Mouse (Mus musculus) c-Kit-positive CD71-positive TER-119-positive erythroid progenitor cells, embryonic 14.5 days (primary cell): ENCODE results near the gene Cd3e.
"Not testable (repeated sequence)": the region's sequence is repeated elsewhere in the genome, so short reads cannot be mapped to it uniquely, and the experiment has no call there.

Source experiments
- DNase-seq: peaks from one replicate; pipeline ENCODE4 v3.0.0-alpha.2; 2013; ENCODE audit warnings: low spot score

The Cd3e gene

GRCm38 (mm10) chr9:45009180-45010078 is at the start of gene Cd3e:
TSS of gene Cd3e (minus strand) at chr9:45009627.
- DNase-seq: no peak

GRCm38 (mm10) chr9:45058304-45058940 is 49.0 kb upstream of the Cd3e start:
- DNase-seq: no peak

GRCm38 (mm10) chr9:45055082-45055713 is 45.8 kb upstream of the Cd3e start, which contains the start of gene Mpzl3:
TSS of gene Mpzl3 (plus strand) at chr9:45055186.
- peak; percentile 29 for DNase-seq

GRCm38 (mm10) chr9:45050301-45050700 is 40.9 kb upstream of the Cd3e start:
- no peak for DNase-seq

- no peak for DNase-seq
Observed at GRCm38 (mm10) chr9:45049731-45050130, 40.3 kb upstream of the Cd3e start.

- DNase-seq: peak; percentile 15
Observed at GRCm38 (mm10) chr9:45048511-45048910, 39.1 kb upstream of the Cd3e start.

GRCm38 (mm10) chr9:45046973-45047372 is 37.5 kb upstream of the Cd3e start:
- no peak for DNase-seq

- DNase-seq: no peak
Observed at GRCm38 (mm10) chr9:45042947-45043346, 33.5 kb upstream of the Cd3e start.

GRCm38 (mm10) chr9:45042056-45042720 is 32.8 kb upstream of the Cd3e start:
- no peak for DNase-seq

GRCm38 (mm10) chr9:45041131-45041838 is 31.9 kb upstream of the Cd3e start:
- no peak for DNase-seq

- DNase-seq: no peak
Observed at GRCm38 (mm10) chr9:45040066-45040845, 30.8 kb upstream of the Cd3e start.

- DNase-seq: no peak
Observed at GRCm38 (mm10) chr9:45039499-45039898, 30.1 kb upstream of the Cd3e start, which contains the start of gene Mpzl2. TSS of gene Mpzl2 (plus strand) at chr9:45039799.

GRCm38 (mm10) chr9:45037803-45038202 is 28.4 kb upstream of the Cd3e start:
- DNase-seq: not testable (repeated sequence)

- no peak for DNase-seq
Observed at GRCm38 (mm10) chr9:45034526-45034925, 25.1 kb upstream of the Cd3e start.

- no peak for DNase-seq
Observed at GRCm38 (mm10) chr9:45032261-45032660, 22.8 kb upstream of the Cd3e start.

GRCm38 (mm10) chr9:45030341-45030740 is 20.9 kb upstream of the Cd3e start:
- DNase-seq: no peak

GRCm38 (mm10) chr9:45027376-45027775 is 17.9 kb upstream of the Cd3e start:
- no peak for DNase-seq

GRCm38 (mm10) chr9:45024187-45024586 is 14.8 kb upstream of the Cd3e start:
- no peak for DNase-seq

GRCm38 (mm10) chr9:45023638-45024037 is 14.2 kb upstream of the Cd3e start:
- no peak for DNase-seq

- peak; percentile 48 for DNase-seq
Observed at GRCm38 (mm10) chr9:45022800-45023199, 13.4 kb upstream of the Cd3e start.

- DNase-seq: no peak
Observed at GRCm38 (mm10) chr9:45018031-45018430, 8.6 kb upstream of the Cd3e start.
